Mouse (Mus musculus): Measurements from ENCODE around the gene Cmpk1. TPM values are rescaled to one million over a fixed set of nuclear protein-coding genes. Genes with fewer than 3 reads are reported as not detected.

The Cmpk1 gene
- polyA plus RNA-seq, 2 experiments: 42.4 to 120 TPM

- H3K4me1 ChIP-seq (ENCODE audit: control insufficient read depth, insufficient read depth, low read length): peaks cover 3% of the 10 kb centered on the region; the same call in 1 of the 2 replicates
- no peak overlapping the region for H3K4me2 ChIP-seq (replicated peaks; ENCODE audit: low read depth, low read length, severe bottlenecking)
- H3K9me3 ChIP-seq (ENCODE audit: control insufficient read depth, low read length): no peaks in the 10 kb centered on the region
- no peaks in the 10 kb centered on the region for H3K36me3 ChIP-seq (ENCODE audit: control insufficient read depth, insufficient read depth, low read length)
- TF ChIP-seq POLR2A (IDR thresholded peaks at IDR 0.05; ENCODE audit: borderline replicate concordance, extremely low read depth, insufficient read depth, insufficient read length): no peak
- DNase-seq (ENCODE audit: low spot score): peak; percentile 76
- H3K27ac ChIP-seq (replicated peaks; ENCODE audit: low read depth, low read length): no peak overlapping the region
- 0 out of 2 replicates have a peak overlapping the region, but pooled peaks have one; percentile 5 for H3K4me3 ChIP-seq (replicated peaks; ENCODE audit: low read length)
- WGBS: 4% methylated on average over 13 of the region's 13 CpGs
- no peak overlapping the region for H3K9ac ChIP-seq (ENCODE audit: low read depth, low read length, severe bottlenecking)
- peaks cover 95% of the 10 kb centered on the region for H3K27me3 ChIP-seq (ENCODE audit: control insufficient read depth, insufficient read depth, low read length)
- ATAC-seq (ENCODE audit: low FRiP score, low read depth): no peak
Observed at GRCm38 (mm10) chr4:114913594-114913962, 73.5 kb downstream of the Cmpk1 start.

GRCm38 (mm10) chr4:114912705-114913593 is 74.1 kb downstream of the Cmpk1 start:
- no peak for ATAC-seq (ENCODE audit: low FRiP score, low read depth)

GRCm38 (mm10) chr4:114909602-114910484 is 77.2 kb downstream of the Cmpk1 start:
- no peak for DNase-seq (ENCODE audit: low spot score)
- H3K36me3 ChIP-seq (ENCODE audit: control insufficient read depth, insufficient read depth, low read length): no peaks in the 10 kb centered on the region
- H3K4me2 ChIP-seq (replicated peaks; ENCODE audit: low read depth, low read length, severe bottlenecking): peak overlapping the region; percentile 78
- ATAC-seq (ENCODE audit: low FRiP score, low read depth): no peak
- no peak overlapping the region for H3K27ac ChIP-seq (replicated peaks; ENCODE audit: low read depth, low read length)
- H3K9ac ChIP-seq (ENCODE audit: low read depth, low read length, severe bottlenecking): 0 out of 2 replicates have a peak overlapping the region, but pooled peaks have one; percentile 65
- no peaks in the 10 kb centered on the region for H3K9me3 ChIP-seq (ENCODE audit: control insufficient read depth, low read length)
- 3% methylated on average over 20 of the region's 20 CpGs for WGBS
- no peak for TF ChIP-seq POLR2A (IDR thresholded peaks at IDR 0.05; ENCODE audit: borderline replicate concordance, extremely low read depth, insufficient read depth, insufficient read length)
- peaks cover 5% of the 10 kb centered on the region; the same call in 1 of the 2 replicates for H3K4me1 ChIP-seq (ENCODE audit: control insufficient read depth, insufficient read depth, low read length)
- H3K4me3 ChIP-seq (replicated peaks; ENCODE audit: low read length): peak overlapping the region; percentile 57
- peaks cover 99% of the 10 kb centered on the region for H3K27me3 ChIP-seq (ENCODE audit: control insufficient read depth, insufficient read depth, low read length)

More at GRCm38 (mm10) chr4:114912705-114913593, 74.1 kb downstream of the Cmpk1 start:
- Histone ChIP-seq H3K4me3 (replicated peaks; ENCODE audit: low read length) (0 out of 2 replicates have a peak overlapping the region, but pooled peaks have one; percentile 5), H3K4me1 (ENCODE audit: control insufficient read depth, insufficient read depth, low read length) (peaks cover 5% of the 10 kb centered on the region; the same call in 1 of the 2 replicates), H3K27me3 (ENCODE audit: control insufficient read depth, insufficient read depth, low read length) (peaks cover 95% of the 10 kb centered on the region), H3K9me3 (ENCODE audit: control insufficient read depth, low read length) (no peaks in the 10 kb centered on the region), H3K4me2 (replicated peaks; ENCODE audit: low read depth, low read length, severe bottlenecking) (peak overlapping the region; percentile 21; the same call in 1 of the 2 replicates), H3K27ac (replicated peaks; ENCODE audit: low read depth, low read length) (no peak overlapping the region), H3K9ac (ENCODE audit: low read depth, low read length, severe bottlenecking) (no peak overlapping the region), H3K36me3 (ENCODE audit: control insufficient read depth, insufficient read depth, low read length) (no peaks in the 10 kb centered on the region)
- 5% methylated on average over 35 of the region's 35 CpGs for WGBS
- TF ChIP-seq POLR2A (IDR thresholded peaks at IDR 0.05; ENCODE audit: borderline replicate concordance, extremely low read depth, insufficient read depth, insufficient read length): no peak
- DNase-seq (ENCODE audit: low spot score): no peak

Other genes starting within 250 kb of the Cmpk1 start
- not detected in 2 replicates for gene Gm12830, start 165.5 kb downstream of the Cmpk1 start, polyA plus RNA-seq (2012; rRNA removed)
- gene Gm12830, start 165.5 kb downstream of the Cmpk1 start, polyA plus RNA-seq (2014; fragmentation: Nextera tagmentation; extraction: Ambion mirVana): not detected in 2 replicates
- gene Foxd2, start 78.4 kb downstream of the Cmpk1 start, polyA plus RNA-seq (2012; rRNA removed): 3.9 and 6.6 TPM in 2 replicates
- 1.2 and 1.5 TPM in 2 replicates for gene Foxd2, start 78.4 kb downstream of the Cmpk1 start, polyA plus RNA-seq (2014; fragmentation: Nextera tagmentation; extraction: Ambion mirVana)
- not detected in 2 replicates for gene Foxe3, start 61.2 kb downstream of the Cmpk1 start, polyA plus RNA-seq (2012; rRNA removed)
- not detected in 2 replicates for gene Foxe3, start 61.2 kb downstream of the Cmpk1 start, polyA plus RNA-seq (2014; fragmentation: Nextera tagmentation; extraction: Ambion mirVana)
- gene Stil, start 12.9 kb upstream of the Cmpk1 start, polyA plus RNA-seq (2012; rRNA removed): 16.2 and 18.0 TPM in 2 replicates
- 11.5 and 12.8 TPM in 2 replicates for gene Stil, start 12.9 kb upstream of the Cmpk1 start, polyA plus RNA-seq (2014; fragmentation: Nextera tagmentation; extraction: Ambion mirVana)
- gene Tal1, start 69.2 kb upstream of the Cmpk1 start, polyA plus RNA-seq (2012; rRNA removed): 3.4 and 4.4 TPM in 2 replicates
- gene Tal1, start 69.2 kb upstream of the Cmpk1 start, polyA plus RNA-seq (2014; fragmentation: Nextera tagmentation; extraction: Ambion mirVana): 1.6 and 1.7 TPM in 2 replicates
- 11.3 and 12.0 TPM in 2 replicates for gene Pdzk1ip1, start 101.5 kb upstream of the Cmpk1 start, polyA plus RNA-seq (2012; rRNA removed)
- 14.7 and 21.9 TPM in 2 replicates for gene Pdzk1ip1, start 101.5 kb upstream of the Cmpk1 start, polyA plus RNA-seq (2014; fragmentation: Nextera tagmentation; extraction: Ambion mirVana)
- gene Cyp4x1, start 147.0 kb upstream of the Cmpk1 start, polyA plus RNA-seq (2012; rRNA removed): 0.03 TPM in 2 replicates
- gene Cyp4x1, start 147.0 kb upstream of the Cmpk1 start, polyA plus RNA-seq (2014; fragmentation: Nextera tagmentation; extraction: Ambion mirVana): 0.11 TPM in 1 of 2 replicates, not detected in the other

All from limb, embryonic 14.5 days (tissue).